Mouse (Mus musculus) liver, embryonic 11.5 days (tissue): ENCODE results near the gene Rasal1. TPM values are rescaled to one million over a fixed set of nuclear protein-coding genes. Genes with fewer than 3 reads are reported as not detected.
A peak's percentile ranks its signal among the peaks of the same experiment; 100 is the strongest.

Experiments
- ATAC-seq: fragments of 200-750 bp; cut with Nextera tagmentation; replicated peaks from 2 replicates; pipeline ENCODE4 v1.8.0; 2017; ENCODE audit warnings: moderate number of reproducible peaks, mild to moderate bottlenecking, moderate TSS enrichment, moderate library complexity; ENCODE audit not compliant: low FRiP score
- DNase-seq: peaks from one replicate; pipeline ENCODE4 v3.0.0-alpha.2; 2017; ENCODE audit warnings: low spot score
- H3K27ac ChIP-seq: fragments of 300-500 bp; sonication (generic); 2 replicates; pipeline ENCODE4 v1.5.1; 2014; ENCODE audit warnings: mild to moderate bottlenecking, low read depth, low read length, control low read depth
- H3K27me3 ChIP-seq: fragments of 300-500 bp; sonication (generic); replicated peaks from 2 replicates; pipeline ENCODE4 v1.6.1; 2014; ENCODE audit warnings: low read length, mixed read lengths; ENCODE audit not compliant: control insufficient read depth, insufficient read depth
- H3K36me3 ChIP-seq: fragments of 300-500 bp; sonication (generic); 2 replicates; pipeline ENCODE4 v1.6.1; 2014; ENCODE audit warnings: mild to moderate bottlenecking, low read length, moderate library complexity, mixed read lengths; ENCODE audit not compliant: control insufficient read depth, insufficient read depth
- H3K4me1 ChIP-seq: fragments of 300-500 bp; sonication (generic); replicated peaks from 2 replicates; pipeline ENCODE4 v1.6.1; 2014; ENCODE audit warnings: low read length, mixed read lengths; ENCODE audit not compliant: control insufficient read depth, insufficient read depth
- H3K4me2 ChIP-seq: fragments of 300-500 bp; sonication (generic); 2 replicates; pipeline ENCODE4 v1.6.1; 2014; ENCODE audit warnings: mild to moderate bottlenecking, control low read depth, moderate library complexity
- H3K4me3 ChIP-seq: fragments of 300-500 bp; sonication (generic); 2 replicates; pipeline ENCODE4 v1.5.1; 2014; ENCODE audit warnings: low read depth, low read length, control low read depth
- H3K9ac ChIP-seq: fragments of 300-500 bp; sonication (generic); 2 replicates; pipeline ENCODE4 v1.6.1; 2014; ENCODE audit warnings: low read depth, low read length, control low read depth
- H3K9me3 ChIP-seq: fragments of 300-500 bp; sonication (generic); 2 replicates; pipeline ENCODE4 v1.6.1; 2016; ENCODE audit warnings: low read length, inconsistent platforms, mixed read lengths; ENCODE audit not compliant: control insufficient read depth
- WGBS: fragments of 180-500 bp; shearing (Covaris S2); extraction: QIAGEN DNeasy Blood & Tissue Kit; methylation state at CpG from one replicate; pipeline ENCODE4 v1.1.7; 2014; 5-methylcytosine and 5-hydroxymethylcytosine counted together
- polyA plus RNA-seq: library from polyadenylated mRNA; unstranded; fragments of >200 nt; fragmentation: Nextera tagmentation; extraction: Ambion mirVana; gene quantifications from 2 replicates; pipeline ENCODE4 v1.2.1, GENCODE M21; 2014

Rasal1 gene
- polyA plus RNA-seq, 1 experiment from 2014 or later: 0.25 TPM

GRCm38 (mm10) chr5:120627515-120628300, 20.9 kb upstream of the Rasal1 start:
- ATAC-seq (no peak), DNase-seq (no peak)
- WGBS: 93% methylated on average over 15 of the region's 15 CpGs
- Histone ChIP-seq H3K4me3 (no peak overlapping the region), H3K4me2 (no peak overlapping the region), H3K27me3 (peaks cover 20% of the 10 kb centered on the region), H3K36me3 (peaks cover 42% of the 10 kb centered on the region), H3K4me1 (0 out of 2 replicates have a peak, but pooled peaks cover 3% of the 10 kb centered on the region), H3K27ac (no peak overlapping the region), H3K9me3 (no peaks in the 10 kb centered on the region), H3K9ac (no peak overlapping the region)

- WGBS: 74% methylated on average over 7 of the region's 7 CpGs
- H3K4me1 ChIP-seq: 0 out of 2 replicates have a peak, but pooled peaks cover 3% of the 10 kb centered on the region
- H3K4me3 ChIP-seq: no peak overlapping the region
- no peaks in the 10 kb centered on the region for H3K9me3 ChIP-seq
- ATAC-seq (no peak), DNase-seq (no peak)
- H3K36me3 ChIP-seq: peaks cover 34% of the 10 kb centered on the region
- no peak overlapping the region for H3K9ac ChIP-seq
- no peak overlapping the region for H3K4me2 ChIP-seq
- H3K27ac ChIP-seq: no peak overlapping the region
- H3K27me3 ChIP-seq: peaks cover 20% of the 10 kb centered on the region
Measured at GRCm38 (mm10) chr5:120628624-120629023, 20.0 kb upstream of the Rasal1 start.

GRCm38 (mm10) chr5:120631128-120631527, 17.5 kb upstream of the Rasal1 start:
- Histone ChIP-seq H3K4me1 (0 out of 2 replicates have a peak, but pooled peaks cover 3% of the 10 kb centered on the region), H3K9me3 (no peaks in the 10 kb centered on the region), H3K9ac (0 out of 2 replicates have a peak overlapping the region, but pooled peaks have one; percentile 6), H3K36me3 (peaks cover 16% of the 10 kb centered on the region), H3K4me3 (no peak overlapping the region), H3K4me2 (peak overlapping the region; percentile 44), H3K27me3 (peaks cover 20% of the 10 kb centered on the region), H3K27ac (no peak overlapping the region)
- ATAC-seq (no peak), DNase-seq (no peak)
- 10% methylated on average over 29 of the region's 29 CpGs for WGBS

- Histone ChIP-seq H3K4me2 (no peak overlapping the region), H3K9ac (no peak overlapping the region), H3K4me3 (no peak overlapping the region), H3K27me3 (peaks cover 20% of the 10 kb centered on the region), H3K9me3 (no peaks in the 10 kb centered on the region), H3K27ac (no peak overlapping the region), H3K4me1 (0 out of 2 replicates have a peak, but pooled peaks cover 3% of the 10 kb centered on the region), H3K36me3 (peaks cover 9% of the 10 kb centered on the region)
- no peak for ATAC-seq
- no peak for DNase-seq
- 75% methylated on average over 5 of the region's 5 CpGs for WGBS
Measured at GRCm38 (mm10) chr5:120631892-120632291, 16.7 kb upstream of the Rasal1 start.

- 43% methylated on average over 9 of the region's 9 CpGs for WGBS
- Histone ChIP-seq H3K4me1 (0 out of 2 replicates have a peak, but pooled peaks cover 3% of the 10 kb centered on the region), H3K4me3 (no peak within 1 kb of the TSS), H3K27ac (no peak within 1 kb of the TSS), H3K9me3 (no peaks in the 10 kb centered on the region), H3K4me2 (no peak within 1 kb of the TSS), H3K27me3 (peaks cover 20% of the 10 kb centered on the region), H3K9ac (no peak within 1 kb of the TSS), H3K36me3 (no peaks in the 10 kb centered on the region)
- DNase-seq (no peak), ATAC-seq (no peak)
Measured at GRCm38 (mm10) chr5:120634131-120634530, 14.5 kb upstream of the Rasal1 start, which contains the start of gene Cfap73. Gene Cfap73 (minus strand): TSS chr5:120634235.

- peaks cover 15% of the 10 kb centered on the region for H3K27me3 ChIP-seq
- no peak overlapping the region for H3K4me3 ChIP-seq
- no peaks in the 10 kb centered on the region for H3K36me3 ChIP-seq
- H3K9ac ChIP-seq: no peak overlapping the region
- DNase-seq (no peak), ATAC-seq (no peak)
- no peak overlapping the region for H3K27ac ChIP-seq
- H3K9me3 ChIP-seq: no peaks in the 10 kb centered on the region
- 48% methylated on average over 5 of the region's 5 CpGs for WGBS
- no peak overlapping the region for H3K4me2 ChIP-seq
- 0 out of 2 replicates have a peak, but pooled peaks cover 3% of the 10 kb centered on the region for H3K4me1 ChIP-seq
Measured at GRCm38 (mm10) chr5:120634860-120635259, 13.8 kb upstream of the Rasal1 start.

GRCm38 (mm10) chr5:120635633-120636032, 13.0 kb upstream of the Rasal1 start:
- H3K4me3 ChIP-seq: no peak overlapping the region
- no peak for DNase-seq
- no peak for ATAC-seq
- peaks cover 9% of the 10 kb centered on the region for H3K27me3 ChIP-seq
- WGBS: 81% methylated on average over 5 of the region's 5 CpGs
- H3K9ac ChIP-seq: no peak overlapping the region
- no peak overlapping the region for H3K4me2 ChIP-seq
- H3K27ac ChIP-seq: no peak overlapping the region
- H3K9me3 ChIP-seq: no peaks in the 10 kb centered on the region
- 0 out of 2 replicates have a peak, but pooled peaks cover 3% of the 10 kb centered on the region for H3K4me1 ChIP-seq
- no peaks in the 10 kb centered on the region for H3K36me3 ChIP-seq

GRCm38 (mm10) chr5:120640094-120640493, 8.5 kb upstream of the Rasal1 start:
- H3K4me2 ChIP-seq: no peak overlapping the region
- no peak overlapping the region for H3K9ac ChIP-seq
- 0 out of 2 replicates have a peak, but pooled peaks cover 3% of the 10 kb centered on the region for H3K4me1 ChIP-seq
- no peak overlapping the region for H3K4me3 ChIP-seq
- H3K9me3 ChIP-seq: no peaks in the 10 kb centered on the region
- H3K27ac ChIP-seq: no peak overlapping the region
- ATAC-seq (no peak), DNase-seq (no peak)
- H3K27me3 ChIP-seq: 0 out of 2 replicates have a peak, but pooled peaks cover 7% of the 10 kb centered on the region
- WGBS: 86% methylated on average over 7 of the region's 7 CpGs
- H3K36me3 ChIP-seq: no peaks in the 10 kb centered on the region
